In the genomic region with DNA sequence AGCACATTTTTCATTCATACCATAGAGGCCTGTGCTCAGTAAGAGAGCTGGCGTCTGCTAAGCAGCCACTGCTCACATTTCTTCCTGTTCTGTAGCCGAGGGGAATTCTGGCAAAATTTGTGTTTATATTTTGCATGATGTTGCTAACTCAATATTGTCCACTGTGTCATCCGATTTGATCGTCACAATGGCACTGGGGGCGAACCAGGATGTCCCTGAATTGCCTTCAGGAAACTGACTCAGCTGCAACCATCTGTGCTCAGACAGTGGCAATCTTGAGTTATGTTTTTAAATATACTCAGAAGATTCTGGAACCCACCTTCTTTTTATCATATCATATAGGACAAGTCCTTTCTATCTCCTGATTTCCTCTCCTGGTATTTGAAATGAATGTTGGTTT, we compare ENCODE assay signal across 16 mouse cellular contexts.
DNase-seq lines count a peak whose midpoint lies in the region; ATAC-seq and TF ChIP-seq lines count a peak whose summit lies in the region.
"Had no signal": no experiment of that assay in that cellular context is flagged by ENCODE, and none has a peak within 500 bp of the region (broad histone marks: within the 10 kb centered on the region; RNA-seq: fewer than 3 reads in every experiment).

No protein-coding gene starts in this region.

- H3K4me3 ChIP-seq in forebrain, embryonic 10.5 days = no peak overlapping the region
- no peak overlapping the region for H3K4me3 ChIP-seq in forebrain, postnatal 0 days (ENCODE audit: low read depth, low read length)
- no peak overlapping the region for H3K4me3 ChIP-seq in heart, embryonic 16.5 days (ENCODE audit: low read length)
- no peak overlapping the region for H3K4me3 ChIP-seq in lung, embryonic 15.5 days
- H3K4me3 ChIP-seq: embryonic facial prominence, embryonic 12.5 days; limb, embryonic 13.5 days had no signal

- H3K4me2 ChIP-seq in forebrain, postnatal 0 days (ENCODE audit: low read depth) = no peak overlapping the region
- H3K4me2 ChIP-seq in heart, embryonic 16.5 days (ENCODE audit: low read depth, low read length) = no peak overlapping the region
- H3K4me2 ChIP-seq in lung, embryonic 15.5 days = no peak overlapping the region
- H3K4me2 ChIP-seq: embryonic facial prominence, embryonic 12.5 days; limb, embryonic 13.5 days had no signal

- H3K9ac ChIP-seq in forebrain, postnatal 0 days = no peak overlapping the region
- no peak overlapping the region for H3K9ac ChIP-seq in heart, embryonic 16.5 days (ENCODE audit: low read length)
- no peak overlapping the region for H3K9ac ChIP-seq in lung, embryonic 15.5 days
- H3K9ac ChIP-seq: embryonic facial prominence, embryonic 12.5 days; limb, embryonic 13.5 days had no signal

- 86% methylated on average over 5 of the region's 5 CpGs for WGBS in forebrain, embryonic 10.5 days
- 77% methylated on average over 5 of the region's 5 CpGs for WGBS in forebrain, postnatal 0 days
- WGBS in heart, embryonic 16.5 days = 61% methylated on average over 5 of the region's 5 CpGs
- 45% methylated on average over 5 of the region's 5 CpGs for WGBS in lung, embryonic 15.5 days

- intact Hi-C loops in heart, postnatal 25 days (cut with DNase I) = no loop called here

- H3K27me3 ChIP-seq in forebrain, embryonic 10.5 days (ENCODE audit: poor library complexity, severe bottlenecking) = no peaks in the 10 kb centered on the region
- no peaks in the 10 kb centered on the region for H3K27me3 ChIP-seq in forebrain, postnatal 0 days (ENCODE audit: insufficient read depth, low read length)
- H3K27me3 ChIP-seq in heart, embryonic 16.5 days (ENCODE audit: control insufficient read depth, insufficient read depth, low read length) = no peaks in the 10 kb centered on the region
- no peaks in the 10 kb centered on the region for H3K27me3 ChIP-seq in lung, embryonic 15.5 days
- H3K27me3 ChIP-seq: embryonic facial prominence, embryonic 12.5 days; limb, embryonic 13.5 days had no signal

- peaks cover 17% of the 10 kb centered on the region for H3K4me1 ChIP-seq in forebrain, embryonic 10.5 days
- no peaks in the 10 kb centered on the region for H3K4me1 ChIP-seq in forebrain, postnatal 0 days (ENCODE audit: insufficient read depth)
- H3K4me1 ChIP-seq in heart, embryonic 16.5 days (ENCODE audit: control insufficient read depth, insufficient read depth, low read length) = no peaks in the 10 kb centered on the region
- no peaks in the 10 kb centered on the region for H3K4me1 ChIP-seq in lung, embryonic 15.5 days
- H3K4me1 ChIP-seq: limb, embryonic 13.5 days had no signal

- H3K9me3 ChIP-seq in forebrain, embryonic 10.5 days = no peaks in the 10 kb centered on the region
- H3K9me3 ChIP-seq in forebrain, postnatal 0 days (ENCODE audit: low read length) = no peaks in the 10 kb centered on the region
- no peaks in the 10 kb centered on the region for H3K9me3 ChIP-seq in heart, embryonic 16.5 days (replicated peaks; ENCODE audit: control insufficient read depth, low read length)
- H3K9me3 ChIP-seq in lung, embryonic 15.5 days = no peaks in the 10 kb centered on the region
- H3K9me3 ChIP-seq: embryonic facial prominence, embryonic 12.5 days; limb, embryonic 13.5 days had no signal

- no peak for ATAC-seq in forebrain, postnatal 0 days
- no peak for ATAC-seq in heart, embryonic 16.5 days (replicated peaks; ENCODE audit: extremely low read depth, insufficient read depth, low FRiP score)
- no peak; the same call in 1 of the 2 replicates for ATAC-seq in lung, embryonic 15.5 days (ENCODE audit: borderline replicate concordance, extremely low read depth, low FRiP score, low TSS enrichment)
- ATAC-seq: hindbrain, postnatal 0 days had no signal

- H3K36me3 ChIP-seq in forebrain, embryonic 10.5 days (replicated peaks) = no peaks in the 10 kb centered on the region
- no peaks in the 10 kb centered on the region for H3K36me3 ChIP-seq in forebrain, postnatal 0 days (ENCODE audit: insufficient read depth)
- no peaks in the 10 kb centered on the region for H3K36me3 ChIP-seq in heart, embryonic 16.5 days (ENCODE audit: control insufficient read depth, insufficient read depth)
- no peaks in the 10 kb centered on the region for H3K36me3 ChIP-seq in lung, embryonic 15.5 days
- H3K36me3 ChIP-seq: embryonic facial prominence, embryonic 12.5 days; limb, embryonic 13.5 days had no signal

- no peak for DNase-seq in forebrain, embryonic 10.5 days (ENCODE audit: extremely low spot score, low spot score)
- no peak for DNase-seq in forebrain, postnatal 0 days
- DNase-seq in heart, postnatal 25 days (ENCODE audit: low spot score) = no peak
- no peak for DNase-seq in lung, postnatal 14 days
- DNase-seq in lung, postnatal 36 days = peak; percentile 37
- DNase-seq in urinary bladder, postnatal 14 days (ENCODE audit: low spot score) = no peak
- DNase-seq: adrenal gland, adult 2 months; cerebellum, adult 2 months; gastrocnemius, postnatal 10 days; kidney, adult 9 months; thymus, postnatal 25 days had no signal

- 0 out of 2 replicates have a peak overlapping the region, but pooled peaks have one; percentile 25 for H3K27ac ChIP-seq in forebrain, embryonic 10.5 days
- H3K27ac ChIP-seq in forebrain, postnatal 0 days (ENCODE audit: low read depth, low read length) = no peak overlapping the region
- H3K27ac ChIP-seq in heart, embryonic 16.5 days (ENCODE audit: low read length) = peak overlapping the region; percentile 55
- H3K27ac ChIP-seq in lung, embryonic 15.5 days = peak overlapping the region; percentile 45; the same call in 1 of the 2 replicates
- H3K27ac ChIP-seq: embryonic facial prominence, embryonic 12.5 days; hindbrain, postnatal 0 days; limb, embryonic 13.5 days had no signal

- TF ChIP-seq CTCF in forebrain, postnatal 0 days (IDR thresholded peaks at IDR 0.05; ENCODE audit: low read depth) = no peak
